Mouse (Mus musculus) forebrain, embryonic 12.5 days (tissue): ENCODE results near the gene Atrip. TPM values are rescaled to one million over a fixed set of nuclear protein-coding genes. Genes with fewer than 3 reads are reported as not detected.

Experiments
- ATAC-seq: fragments of 200-750 bp; cut with Nextera tagmentation; 2 replicates; pipeline ENCODE4 v1.8.0; 2017; ENCODE audit warnings: moderate TSS enrichment; ENCODE audit not compliant: low FRiP score
- H3K27ac ChIP-seq: fragments of 300-500 bp; sonication (generic); 2 replicates; pipeline ENCODE4 v1.5.1; 2016; ENCODE audit warnings: mild to moderate bottlenecking
- H3K27me3 ChIP-seq: fragments of 300-500 bp; sonication (generic); 2 replicates; pipeline ENCODE4 v1.6.1; 2016; ENCODE audit warnings: mild to moderate bottlenecking
- H3K36me3 ChIP-seq: fragments of 300-500 bp; sonication (generic); replicated peaks from 2 replicates; pipeline ENCODE4 v1.6.1; 2016; ENCODE audit warnings: mild to moderate bottlenecking
- H3K4me1 ChIP-seq: fragments of 300-500 bp; sonication (generic); 2 replicates; pipeline ENCODE4 v1.6.1; 2016
- H3K4me2 ChIP-seq: fragments of 300-500 bp; sonication (generic); 2 replicates; pipeline ENCODE4 v1.6.1; 2016; ENCODE audit warnings: mild to moderate bottlenecking, moderate library complexity
- H3K4me3 ChIP-seq: fragments of 300-500 bp; sonication (generic); replicated peaks from 2 replicates; pipeline ENCODE4 v1.5.1; 2016; ENCODE audit warnings: mild to moderate bottlenecking
- H3K9ac ChIP-seq: fragments of 300-500 bp; sonication (generic); 2 replicates; pipeline ENCODE4 v1.6.1; 2016; ENCODE audit warnings: mild to moderate bottlenecking
- H3K9me3 ChIP-seq: fragments of 300-500 bp; sonication (generic); 2 replicates; pipeline ENCODE4 v1.6.1; 2016
- WGBS: fragments of 180-500 bp; shearing (Covaris S2); methylation state at CpG from one replicate; pipeline ENCODE4 v1.1.7; 2016; 5-methylcytosine and 5-hydroxymethylcytosine counted together
- polyA plus RNA-seq: library from polyadenylated mRNA; unstranded; fragments of >200 nt; fragmentation: Nextera tagmentation; extraction: Ambion mirVana; gene quantifications from 2 replicates; pipeline ENCODE4 v1.2.1, GENCODE M21; 2016

Atrip gene
- polyA plus RNA-seq, 1 experiment from 2014 or later, result 32.4 TPM

- Histone ChIP-seq H3K27me3 (no peaks in the 10 kb centered on the region), H3K36me3 (no peaks in the 10 kb centered on the region), H3K4me2 (no peak overlapping the region), H3K27ac (no peak overlapping the region), H3K9me3 (no peaks in the 10 kb centered on the region), H3K4me3 (no peak overlapping the region), H3K4me1 (no peaks in the 10 kb centered on the region), H3K9ac (no peak overlapping the region)
- 78% methylated on average over 11 of the region's 11 CpGs for WGBS
- no peak for ATAC-seq
Observed at GRCm38 (mm10) chr9:109016973-109017604, 56.8 kb downstream of the Atrip start.

- ATAC-seq, result no peak
Observed at GRCm38 (mm10) chr9:109015397-109015796, 58.5 kb downstream of the Atrip start.

GRCm38 (mm10) chr9:109010316-109010690, 63.6 kb downstream of the Atrip start:
- no peak overlapping the region for H3K4me3 ChIP-seq
- H3K4me2 ChIP-seq, result no peak overlapping the region
- H3K9me3 ChIP-seq, result no peaks in the 10 kb centered on the region
- H3K4me1 ChIP-seq, result no peaks in the 10 kb centered on the region; the same call in 1 of the 2 replicates
- 89% methylated on average over 14 of the region's 14 CpGs for WGBS
- ATAC-seq, result no peak
- 0 out of 2 replicates have a peak, but pooled peaks cover 4% of the 10 kb centered on the region for H3K36me3 ChIP-seq
- H3K9ac ChIP-seq, result no peak overlapping the region
- H3K27me3 ChIP-seq, result no peaks in the 10 kb centered on the region
- H3K27ac ChIP-seq, result no peak overlapping the region

More at GRCm38 (mm10) chr9:109015397-109015796, 58.5 kb downstream of the Atrip start:
- no peaks in the 10 kb centered on the region for H3K27me3 ChIP-seq
- H3K4me2 ChIP-seq, result no peak overlapping the region
- no peak overlapping the region for H3K9ac ChIP-seq
- H3K9me3 ChIP-seq, result no peaks in the 10 kb centered on the region
- H3K27ac ChIP-seq, result no peak overlapping the region
- WGBS, result 85% methylated on average over 8 of the region's 8 CpGs
- no peaks in the 10 kb centered on the region for H3K4me1 ChIP-seq
- no peak overlapping the region for H3K4me3 ChIP-seq
- H3K36me3 ChIP-seq, result no peaks in the 10 kb centered on the region

- H3K4me2 ChIP-seq, result no peak overlapping the region
- peaks cover 4% of the 10 kb centered on the region; the same call in 1 of the 2 replicates for H3K36me3 ChIP-seq
- no peak for ATAC-seq
- no peaks in the 10 kb centered on the region for H3K9me3 ChIP-seq
- H3K27me3 ChIP-seq, result no peaks in the 10 kb centered on the region
- H3K27ac ChIP-seq, result no peak overlapping the region
- H3K4me3 ChIP-seq, result no peak overlapping the region
- WGBS, result 71% methylated on average over 17 of the region's 17 CpGs
- no peaks in the 10 kb centered on the region; the same call in 1 of the 2 replicates for H3K4me1 ChIP-seq
- H3K9ac ChIP-seq, result no peak overlapping the region
Observed at GRCm38 (mm10) chr9:109009636-109010315, 64.1 kb downstream of the Atrip start.

- peaks cover 4% of the 10 kb centered on the region; the same call in 1 of the 2 replicates for H3K36me3 ChIP-seq
Observed at GRCm38 (mm10) chr9:109008994-109009635, 64.8 kb downstream of the Atrip start.

GRCm38 (mm10) chr9:109008081-109008480, 65.8 kb downstream of the Atrip start:
- WGBS, result 82% methylated on average over 9 of the region's 9 CpGs
- H3K36me3 ChIP-seq, result peaks cover 4% of the 10 kb centered on the region; the same call in 1 of the 2 replicates

More at GRCm38 (mm10) chr9:109008994-109009635, 64.8 kb downstream of the Atrip start:
- Histone ChIP-seq H3K4me2 (no peak overlapping the region), H3K4me3 (no peak overlapping the region), H3K27ac (no peak overlapping the region), H3K27me3 (no peaks in the 10 kb centered on the region), H3K9me3 (no peaks in the 10 kb centered on the region), H3K9ac (no peak overlapping the region), H3K4me1 (no peaks in the 10 kb centered on the region; the same call in 1 of the 2 replicates)
- WGBS, result 76% methylated on average over 9 of the region's 10 CpGs
- ATAC-seq, result no peak

More at GRCm38 (mm10) chr9:109008081-109008480, 65.8 kb downstream of the Atrip start:
- Histone ChIP-seq H3K9ac (no peak overlapping the region), H3K4me2 (no peak overlapping the region), H3K27me3 (no peaks in the 10 kb centered on the region), H3K27ac (no peak overlapping the region), H3K4me3 (no peak overlapping the region), H3K4me1 (no peaks in the 10 kb centered on the region; the same call in 1 of the 2 replicates), H3K9me3 (no peaks in the 10 kb centered on the region)
- ATAC-seq, result no peak

Other genes with a start within 250 kb of the Atrip start
- 13.0 and 14.2 TPM in 2 replicates for gene Celsr3, start 247.8 kb downstream of the Atrip start, polyA plus RNA-seq
- 12.4 and 13.1 TPM in 2 replicates for gene Slc26a6, start 220.8 kb downstream of the Atrip start, polyA plus RNA-seq
- not detected in 2 replicates for gene Tmem89, start 159.5 kb downstream of the Atrip start, polyA plus RNA-seq
- 353 and 359 TPM in 2 replicates for gene Uqcrc1, start 137.5 kb downstream of the Atrip start, polyA plus RNA-seq
- gene Col7a1, start 120.5 kb downstream of the Atrip start, polyA plus RNA-seq, result 2.2 and 3.2 TPM in 2 replicates
- not detected in 2 replicates for gene Ucn2, start 88.1 kb downstream of the Atrip start, polyA plus RNA-seq
- gene Pfkfb4, start 82.3 kb downstream of the Atrip start, polyA plus RNA-seq, result 16.5 and 18.4 TPM in 2 replicates
- gene Shisa5, start 35.6 kb downstream of the Atrip start, polyA plus RNA-seq, result 35.6 and 37.3 TPM in 2 replicates
- 8.4 and 8.9 TPM in 2 replicates for gene Trex1, start 14.4 kb downstream of the Atrip start, polyA plus RNA-seq
- 13.9 and 14.9 TPM in 2 replicates for gene Ccdc51, start 8.4 kb upstream of the Atrip start, polyA plus RNA-seq
- 734 and 744 TPM in 2 replicates for gene Tma7, start 8.5 kb upstream of the Atrip start, polyA plus RNA-seq
- 39.9 and 44.4 TPM in 2 replicates for gene Plxnb1, start 21.3 kb upstream of the Atrip start, polyA plus RNA-seq
- gene Fbxw21, start 87.9 kb upstream of the Atrip start, polyA plus RNA-seq, result not detected in 2 replicates
- not detected in 2 replicates for gene Fbxw13, start 121.9 kb upstream of the Atrip start, polyA plus RNA-seq
- not detected in 2 replicates for gene Fbxw20, start 160.6 kb upstream of the Atrip start, polyA plus RNA-seq
- gene Fbxw14, start 213.6 kb upstream of the Atrip start, polyA plus RNA-seq, result not detected in 2 replicates